ENCODE assay signal across 8 mouse cellular contexts in genomic region chr14:33923168-33924070, GRCm38 (mm10). TPM values are rescaled to one million over a fixed set of nuclear protein-coding genes. Genes with fewer than 3 reads are reported as not detected.
DNase-seq lines count a peak whose midpoint lies in the region; ATAC-seq and TF ChIP-seq lines count a peak whose summit lies in the region.

Gene Gdf10, plus strand, starts transcription at chr14:33923587.

- no peak for TF ChIP-seq EP300 in heart, postnatal 0 days (IDR thresholded peaks at IDR 0.05; ENCODE audit: low read depth)

- peak within 1 kb of the TSS; percentile 72 for H3K9ac ChIP-seq in embryonic facial prominence, embryonic 12.5 days
- H3K9ac ChIP-seq in heart, postnatal 0 days (replicated peaks; ENCODE audit: low read depth, low read length), result 0 out of 2 replicates have a peak within 1 kb of the TSS, but pooled peaks have one; percentile 30

- TF ChIP-seq POLR2A in lung, adult 2 months (IDR thresholded peaks at IDR 0.05; ENCODE audit: borderline replicate concordance, extremely low read depth, low read depth, low read length), result no peak

- under 1% methylated on average over 85 of the region's 85 CpGs for WGBS in lung, adult 2 months
- 1% methylated on average over 83 of the region's 85 CpGs for WGBS in embryonic facial prominence, embryonic 12.5 days
- under 1% methylated on average over 73 of the region's 85 CpGs for WGBS in heart, postnatal 0 days

- TF ChIP-seq CTCF in lung, adult 2 months (IDR thresholded peaks at IDR 0.05; ENCODE audit: insufficient read depth, low read length), result no peak
- TF ChIP-seq CTCF in heart, postnatal 0 days (IDR thresholded peaks at IDR 0.05; ENCODE audit: low read depth), result no peak

- peak within 1 kb of the TSS; percentile 36; the same call in 1 of the 2 replicates for H3K27ac ChIP-seq in embryonic facial prominence, embryonic 12.5 days
- H3K27ac ChIP-seq in heart, postnatal 0 days (ENCODE audit: low read depth), result no peak within 1 kb of the TSS

- H3K9me3 ChIP-seq in embryonic facial prominence, embryonic 12.5 days, result no peaks in the 10 kb centered on the region
- H3K9me3 ChIP-seq in heart, postnatal 0 days (replicated peaks; ENCODE audit: control insufficient read depth, low read length), result no peaks in the 10 kb centered on the region

- H3K27me3 ChIP-seq in embryonic facial prominence, embryonic 12.5 days, result peaks cover 78% of the 10 kb centered on the region
- peaks cover 76% of the 10 kb centered on the region for H3K27me3 ChIP-seq in heart, postnatal 0 days (ENCODE audit: control insufficient read depth, insufficient read depth, low read length)

- peak; percentile 61 for ATAC-seq in embryonic facial prominence, embryonic 12.5 days (ENCODE audit: insufficient number of reproducible peaks, insufficient read depth, low FRiP score, low TSS enrichment)
- ATAC-seq in heart, postnatal 0 days (ENCODE audit: insufficient read depth, low read depth), result peak; percentile 62

- DNase-seq in lung, adult 2 months, result no peak
- DNase-seq in lung, postnatal 25 days (ENCODE audit: low spot score), result no peak
- DNase-seq in heart, postnatal 0 days (ENCODE audit: low spot score), result no peak
- peak; percentile 34 for DNase-seq in layer of hippocampus, adult 9-11 months
- DNase-seq in lung, postnatal 14 days, result peak; percentile 14
- DNase-seq in right cerebral cortex, postnatal 14 days, result peak; percentile 47
- DNase-seq in yolk sac, embryonic 10.5 days (ENCODE audit: low spot score), result no peak

- H3K4me2 ChIP-seq in embryonic facial prominence, embryonic 12.5 days (replicated peaks), result peak within 1 kb of the TSS; percentile 99
- H3K4me2 ChIP-seq in heart, postnatal 0 days (ENCODE audit: low read depth, low read length), result peak within 1 kb of the TSS; percentile 87

- H3K4me1 ChIP-seq in lung, adult 2 months (ENCODE audit: control insufficient read depth, insufficient read depth, low read length), result no peaks in the 10 kb centered on the region
- peaks cover 18% of the 10 kb centered on the region; the same call in 1 of the 2 replicates for H3K4me1 ChIP-seq in embryonic facial prominence, embryonic 12.5 days
- H3K4me1 ChIP-seq in heart, postnatal 0 days (ENCODE audit: control insufficient read depth, insufficient read depth), result peaks cover 5% of the 10 kb centered on the region; the same call in 1 of the 2 replicates

- no peak within 1 kb of the TSS for H3K4me3 ChIP-seq in lung, adult 2 months (replicated peaks; ENCODE audit: extremely low read depth, low read depth, low read length)
- H3K4me3 ChIP-seq in embryonic facial prominence, embryonic 12.5 days, result peak within 1 kb of the TSS; percentile 62
- H3K4me3 ChIP-seq in heart, postnatal 0 days (ENCODE audit: low read depth, low read length), result peak within 1 kb of the TSS; percentile 47

- H3K36me3 ChIP-seq in embryonic facial prominence, embryonic 12.5 days, result no peaks in the 10 kb centered on the region
- no peaks in the 10 kb centered on the region for H3K36me3 ChIP-seq in heart, postnatal 0 days (replicated peaks; ENCODE audit: control insufficient read depth, insufficient read depth, low read length)

RNA-seq across cellular contexts. Expression of gene Gdf10, which starts in this region (rescaled TPM):
- 14.3 and 15.1 TPM in 2 replicates for polyA plus RNA-seq in lung, adult 2 months (2012; rRNA removed)
- polyA plus RNA-seq in embryonic facial prominence, embryonic 12.5 days (2016; fragmentation: Nextera tagmentation; extraction: Ambion mirVana), result 18.6 and 20.6 TPM in 2 replicates
- 1.1 and 2.2 TPM in 2 replicates for total RNA-seq in heart, postnatal 0 days (2014; rRNA removed; ENCODE audit: low replicate concordance)
- polyA plus RNA-seq in heart, postnatal 0 days (2015; fragmentation: Nextera tagmentation; extraction: Ambion mirVana), result 1.6 and 2.3 TPM in 2 replicates

Comparison
In these comparisons a context has a peak if more than half of its experiments do, and no peak if none do; other contexts are left out.
1. DNase-seq: peak in layer of hippocampus, adult 9-11 months (single experiment), lung, postnatal 14 days (single experiment) and right cerebral cortex, postnatal 14 days (single experiment); none in lung, adult 2 months (single experiment), lung, postnatal 25 days (single experiment), heart, postnatal 0 days (single experiment) and yolk sac, embryonic 10.5 days (single experiment).